Mouse (Mus musculus) heart, embryonic 14.5 days (tissue): ENCODE results near the gene Otulin. TPM values are rescaled to one million over a fixed set of nuclear protein-coding genes. Genes with fewer than 3 reads are reported as not detected.

Experiments used
- ATAC-seq: fragments of 200-750 bp; cut with Nextera tagmentation; 2 replicates; pipeline ENCODE4 v1.8.0; 2017; ENCODE audit warnings: low read depth, moderate TSS enrichment; ENCODE audit not compliant: insufficient number of reproducible peaks, insufficient read depth, low FRiP score
- H3K27ac ChIP-seq, 2 experiments: fragments of 200-500 bp in 1 of 2; fragments of 300-500 bp in 1 of 2; sonication (generic) in 1 of 2; replicated peaks in 1 of 2; 2 replicates each; pipeline ENCODE4 v1.5.1; 2012 to 2014; ENCODE audit warnings: low read depth in 2 of 2, low read length in 2 of 2, control low read depth in 1 of 2, mild to moderate bottlenecking in 1 of 2, mixed read lengths in 1 of 2; ENCODE audit not compliant: control insufficient read depth in 1 of 2, insufficient read depth in 1 of 2
- H3K27me3 ChIP-seq: fragments of 300-500 bp; sonication (generic); 2 replicates; pipeline ENCODE4 v1.6.1; 2014; ENCODE audit warnings: mild to moderate bottlenecking, low read length, control low read depth; ENCODE audit not compliant: control insufficient read depth, insufficient read depth
- H3K36me3 ChIP-seq: fragments of 300-500 bp; sonication (generic); 2 replicates; pipeline ENCODE4 v1.6.1; 2014; ENCODE audit warnings: mild to moderate bottlenecking, control low read depth, low read length, mixed read lengths; ENCODE audit not compliant: control insufficient read depth, insufficient read depth
- H3K4me1 ChIP-seq, 2 experiments: fragments of 200-500 bp in 1 of 2; fragments of 300-500 bp in 1 of 2; sonication (generic) in 1 of 2; 2 replicates each; pipeline ENCODE4 v1.6.1; 2012 to 2014; ENCODE audit warnings: low read length in 2 of 2, control low read depth in 1 of 2, mixed read lengths in 1 of 2; ENCODE audit not compliant: control insufficient read depth in 2 of 2, insufficient read depth in 2 of 2
- H3K4me2 ChIP-seq: fragments of 300-500 bp; sonication (generic); 2 replicates; pipeline ENCODE4 v1.6.1; 2014; ENCODE audit warnings: mild to moderate bottlenecking, low read length
- H3K4me3 ChIP-seq, 2 experiments: fragments of 200-500 bp in 1 of 2; fragments of 300-500 bp in 1 of 2; sonication (generic) in 1 of 2; 2 replicates each; pipeline ENCODE4 v1.5.1; 2012 to 2014; ENCODE audit warnings: low read length in 2 of 2, mild to moderate bottlenecking in 2 of 2, control low read depth in 1 of 2, low read depth in 1 of 2, moderate library complexity in 1 of 2; ENCODE audit not compliant: control insufficient read depth in 1 of 2, insufficient read depth in 1 of 2
- H3K9ac ChIP-seq: fragments of 300-500 bp; sonication (generic); 2 replicates; pipeline ENCODE4 v1.6.1; 2014; ENCODE audit warnings: mild to moderate bottlenecking, low read length
- H3K9me3 ChIP-seq: fragments of 300-500 bp; sonication (generic); 2 replicates; pipeline ENCODE4 v1.6.1; 2016; ENCODE audit warnings: low read length, control low read depth; ENCODE audit not compliant: control insufficient read depth
- WGBS: fragments of 180-500 bp; shearing (Covaris S2); extraction: QIAGEN DNeasy Blood & Tissue Kit; methylation state at CpG from one replicate; pipeline ENCODE4 v1.1.7; 2014; 5-methylcytosine and 5-hydroxymethylcytosine counted together
- polyA plus RNA-seq: library from polyadenylated mRNA; unstranded; fragments of >200 nt; fragmentation: Nextera tagmentation; extraction: Ambion mirVana; gene quantifications from 2 replicates; pipeline ENCODE4 v1.2.1, GENCODE M21; 2014

The Otulin gene
- polyA plus RNA-seq = 37.4 and 38.1 TPM in 2 replicates

DNA sequence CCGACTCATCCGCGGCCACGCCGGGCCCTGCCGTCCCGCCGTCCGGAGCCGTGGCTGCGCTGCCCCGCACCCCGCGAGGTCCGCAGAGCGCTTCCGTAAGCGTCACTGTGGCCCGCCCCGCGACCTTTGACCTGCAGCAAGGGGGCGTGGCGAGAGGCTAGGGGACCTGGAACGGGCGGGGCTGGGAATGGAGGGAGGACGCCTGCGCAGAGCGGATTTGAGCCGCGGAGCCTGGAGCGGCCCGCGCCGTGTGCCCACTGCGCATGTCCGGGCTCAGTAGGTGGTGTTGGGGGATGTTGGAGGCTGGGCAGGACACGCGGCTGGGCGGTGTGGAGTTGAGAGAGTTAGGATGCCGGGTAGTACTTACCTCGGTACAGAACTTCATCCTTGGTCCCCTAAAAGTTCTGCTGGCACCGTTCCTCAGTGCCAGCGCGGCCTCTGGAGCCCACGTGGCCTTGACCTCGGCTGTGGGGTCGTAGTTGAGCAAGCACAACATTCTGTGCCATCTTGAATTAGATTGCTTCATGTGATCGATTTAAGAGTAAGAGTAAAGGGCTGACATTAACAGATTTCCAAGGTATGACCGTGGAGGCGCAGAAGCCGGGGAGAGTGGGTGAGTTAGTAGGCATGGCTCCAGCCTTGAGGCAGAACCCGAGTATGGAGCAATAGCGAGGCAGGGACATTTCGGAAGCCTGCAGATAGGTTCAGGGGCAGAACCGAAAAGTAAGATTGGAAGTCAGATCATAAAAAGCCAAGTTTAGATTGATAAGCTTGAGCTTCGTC is at the start of gene Otulin:
TSS of gene Otulin (minus strand) at position 93 of the 783 bp plus-strand sequence.
- H3K36me3 ChIP-seq = peaks cover 11% of the 10 kb centered on the region; the same call in 1 of the 2 replicates
- H3K9me3 ChIP-seq = no peaks in the 10 kb centered on the region
- H3K9ac ChIP-seq = peak within 1 kb of the TSS; percentile 95
- peak within 1 kb of the TSS; percentile 37 to 69; a peak in 3 of 4 replicates for H3K27ac ChIP-seq
- 6% methylated on average over 56 of the region's 56 CpGs for WGBS
- peak within 1 kb of the TSS; percentile 77 to 91 for H3K4me3 ChIP-seq
- H3K4me2 ChIP-seq = peak within 1 kb of the TSS; percentile 88
- peak; percentile 99 for ATAC-seq
- H3K4me1 ChIP-seq = peaks cover 12 to 26% of the 10 kb centered on the region in 2 experiments
- H3K27me3 ChIP-seq = no peaks in the 10 kb centered on the region

GRCm38 (mm10) chr15:27678511-27678910 is 48.0 kb upstream of the Otulin start:
- Histone ChIP-seq H3K4me1 (peaks cover 6 to 8% of the 10 kb centered on the region in 2 experiments; a peak in 3 of 4 replicates), H3K36me3 (no peaks in the 10 kb centered on the region), H3K4me2 (no peak overlapping the region), H3K9ac (no peak overlapping the region), H3K27ac (no peak overlapping the region), H3K27me3 (peaks cover 13% of the 10 kb centered on the region; the same call in 1 of the 2 replicates), H3K9me3 (no peaks in the 10 kb centered on the region), H3K4me3 (no peak overlapping the region)
- ATAC-seq = no peak
- 76% methylated on average over 9 of the region's 9 CpGs for WGBS

- no peak for ATAC-seq
- Histone ChIP-seq H3K9ac (no peak overlapping the region), H3K27ac (no peak overlapping the region), H3K4me3 (no peak overlapping the region), H3K27me3 (peaks cover 13% of the 10 kb centered on the region; the same call in 1 of the 2 replicates), H3K9me3 (no peaks in the 10 kb centered on the region), H3K4me1 (peaks cover 6 to 8% of the 10 kb centered on the region in 2 experiments; a peak in 3 of 4 replicates), H3K36me3 (no peaks in the 10 kb centered on the region), H3K4me2 (no peak overlapping the region)
- WGBS = 90% methylated on average over 6 of the region's 6 CpGs
Measured at GRCm38 (mm10) chr15:27677801-27678200, 47.3 kb upstream of the Otulin start.

GRCm38 (mm10) chr15:27676211-27676610 is 45.7 kb upstream of the Otulin start:
- no peak for ATAC-seq
- Histone ChIP-seq H3K9ac (no peak overlapping the region), H3K9me3 (no peaks in the 10 kb centered on the region), H3K27ac (0 out of 4 replicates have a peak overlapping the region, but pooled peaks of 1 of the 2 experiments have one; percentile 5), H3K4me3 (no peak overlapping the region), H3K27me3 (peaks cover 13% of the 10 kb centered on the region; the same call in 1 of the 2 replicates), H3K36me3 (no peaks in the 10 kb centered on the region), H3K4me2 (no peak overlapping the region), H3K4me1 (peaks cover 4 to 6% of the 10 kb centered on the region in 2 experiments; a peak in 2 of 4 replicates)
- 55% methylated on average over 9 of the region's 9 CpGs for WGBS

DNA sequence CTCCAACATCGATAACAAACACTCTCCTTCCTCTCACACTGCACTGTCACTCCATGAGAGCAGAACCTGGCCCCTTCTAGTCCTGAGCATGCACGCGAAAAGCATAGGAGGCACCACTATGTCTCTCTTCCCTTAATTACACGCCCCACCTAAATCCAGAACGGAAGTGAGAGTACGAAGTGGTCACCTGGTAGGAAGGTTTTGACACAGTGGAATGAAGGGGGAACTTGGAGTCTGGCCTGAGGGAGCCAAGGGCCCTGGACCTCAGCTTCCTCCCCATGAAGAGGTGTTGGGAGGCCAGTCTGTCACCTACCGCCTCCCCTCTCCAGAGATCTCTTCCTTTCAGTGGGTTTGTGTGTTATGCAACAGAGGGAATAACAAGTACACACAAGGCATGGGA is 44.6 kb upstream of the Otulin start:
- no peak overlapping the region for H3K4me3 ChIP-seq
- no peaks in the 10 kb centered on the region for H3K36me3 ChIP-seq
- H3K9ac ChIP-seq = no peak overlapping the region
- no peak overlapping the region for H3K27ac ChIP-seq
- H3K9me3 ChIP-seq = no peaks in the 10 kb centered on the region
- WGBS = 80% methylated on average over 7 of the region's 7 CpGs
- H3K4me1 ChIP-seq = peaks cover 3 to 4% of the 10 kb centered on the region in 2 experiments; a peak in 2 of 4 replicates
- ATAC-seq = no peak
- no peak overlapping the region for H3K4me2 ChIP-seq
- H3K27me3 ChIP-seq = peaks cover 8% of the 10 kb centered on the region; the same call in 1 of the 2 replicates

GRCm38 (mm10) chr15:27674041-27674440 is 43.5 kb upstream of the Otulin start:
- no peak overlapping the region for H3K27ac ChIP-seq
- no peak for ATAC-seq
- no peak overlapping the region for H3K4me3 ChIP-seq
- WGBS = 72% methylated on average over 6 of the region's 6 CpGs
- peaks cover 3 to 4% of the 10 kb centered on the region in 2 experiments; a peak in 2 of 4 replicates for H3K4me1 ChIP-seq
- H3K36me3 ChIP-seq = no peaks in the 10 kb centered on the region
- H3K27me3 ChIP-seq = 0 out of 2 replicates have a peak, but pooled peaks cover 3% of the 10 kb centered on the region
- H3K4me2 ChIP-seq = no peak overlapping the region
- H3K9me3 ChIP-seq = no peaks in the 10 kb centered on the region
- H3K9ac ChIP-seq = no peak overlapping the region

GRCm38 (mm10) chr15:27673151-27673550 is 42.7 kb upstream of the Otulin start:
- Histone ChIP-seq H3K27me3 (0 out of 2 replicates have a peak, but pooled peaks cover 3% of the 10 kb centered on the region), H3K36me3 (no peaks in the 10 kb centered on the region), H3K27ac (no peak overlapping the region), H3K9me3 (no peaks in the 10 kb centered on the region), H3K4me1 (peaks cover 3 to 4% of the 10 kb centered on the region in 2 experiments; a peak in 2 of 4 replicates), H3K4me3 (no peak overlapping the region), H3K4me2 (no peak overlapping the region), H3K9ac (no peak overlapping the region)
- ATAC-seq = no peak
- WGBS = 85% methylated on average over 6 of the region's 6 CpGs
